Mouse (Mus musculus): ENCODE measurements at regions not wholly inside any gene's neighbourhood (a gene's known extent, or its start where the extent isn't known, plus 50 kb on each side); places are given as distances from the start of the nearest gene placed in this dataset.
"Not testable (repeated sequence)": the region's sequence is repeated elsewhere in the genome, so short reads cannot be mapped to it uniquely, and the experiment has no call there.

DNA sequence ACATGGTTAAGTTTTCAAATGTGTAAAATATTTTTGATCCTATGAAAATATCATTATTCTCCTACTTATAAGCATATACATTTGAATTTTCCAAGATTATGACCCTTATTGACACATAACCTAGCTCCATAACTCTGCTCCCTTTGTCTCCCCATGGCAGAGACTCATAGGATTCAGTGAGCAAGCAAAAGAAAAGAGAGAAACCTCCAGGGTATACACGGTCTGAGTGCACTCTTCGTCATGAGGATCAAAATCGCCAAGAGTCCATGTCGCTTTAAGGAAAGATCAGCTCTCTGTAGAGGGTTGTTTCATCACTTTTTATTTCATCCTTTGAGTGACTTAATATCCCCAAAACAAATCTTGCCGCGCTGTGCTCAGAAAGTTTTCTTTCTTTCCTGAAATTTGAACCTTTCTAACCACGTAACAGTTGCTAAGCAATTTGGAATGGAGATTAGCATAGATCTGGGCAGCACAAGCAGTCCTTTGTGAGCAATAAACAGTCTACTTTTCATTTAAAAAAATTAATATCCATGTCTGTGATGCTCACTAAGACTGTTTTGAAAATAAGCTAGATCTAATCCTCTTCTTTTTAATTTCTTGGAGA is 1158.0 kb downstream of the A830018L16Rik start:
- no peak for DNase-seq

- no peak for DNase-seq
Observed at GRCm38 (mm10) chr1:12572770-12573169, 1158.9 kb downstream of the A830018L16Rik start.

- DNase-seq: no peak
Observed at GRCm38 (mm10) chr1:12574274-12574673, 1160.4 kb downstream of the A830018L16Rik start.

GRCm38 (mm10) chr1:12577027-12577703 is 1163.3 kb downstream of the A830018L16Rik start:
- DNase-seq: no peak

GRCm38 (mm10) chr1:12577978-12578377 is 1164.1 kb downstream of the A830018L16Rik start:
- no peak for DNase-seq

DNA sequence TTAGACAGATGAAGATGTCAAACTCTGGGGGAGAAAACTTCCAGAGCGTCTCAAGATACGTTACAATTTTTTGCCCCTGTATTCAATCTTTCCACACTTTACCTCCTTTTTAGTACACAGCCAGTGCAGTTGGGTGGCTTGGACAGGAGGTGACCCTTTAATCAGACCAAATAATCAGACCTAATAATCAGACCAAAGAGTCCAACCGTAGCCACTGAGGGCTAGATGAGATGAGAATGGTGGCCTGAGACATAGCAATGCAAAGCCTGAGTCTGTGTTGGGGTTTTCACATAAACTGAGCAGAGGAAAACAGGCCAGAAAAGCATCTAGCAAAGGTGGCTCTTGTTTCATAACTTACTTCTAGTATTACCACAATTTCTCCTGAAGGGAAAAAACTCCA is 1169.1 kb downstream of the A830018L16Rik start:
- DNase-seq: no peak

- DNase-seq: not testable (repeated sequence)
Observed at GRCm38 (mm10) chr1:12586981-12587380, 1173.1 kb downstream of the A830018L16Rik start.

GRCm38 (mm10) chr1:12612102-12612501 is 1198.2 kb downstream of the A830018L16Rik start:
- DNase-seq: peak; percentile 2

DNA sequence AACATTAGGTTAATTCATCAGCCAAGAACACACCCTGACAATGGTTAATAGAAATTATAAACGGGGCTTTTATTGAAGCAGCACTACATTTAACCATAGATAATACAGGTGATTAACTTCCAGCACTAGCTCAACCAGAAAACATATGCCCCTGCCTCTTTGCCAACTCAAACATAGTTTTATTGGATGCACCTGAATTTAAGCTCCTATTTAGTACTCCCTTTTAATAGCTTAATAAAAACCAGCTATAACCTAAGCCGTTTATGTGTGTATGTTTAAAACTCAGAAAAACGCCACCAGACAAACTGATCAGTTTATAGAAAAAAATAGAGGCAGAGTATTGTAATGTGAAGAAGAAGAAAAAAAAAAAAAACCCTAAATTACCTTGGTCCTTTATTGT is 1201.4 kb downstream of the A830018L16Rik start:
- DNase-seq: no peak

GRCm38 (mm10) chr1:12615733-12616481 is 1202.0 kb downstream of the A830018L16Rik start:
- DNase-seq: no peak

DNA sequence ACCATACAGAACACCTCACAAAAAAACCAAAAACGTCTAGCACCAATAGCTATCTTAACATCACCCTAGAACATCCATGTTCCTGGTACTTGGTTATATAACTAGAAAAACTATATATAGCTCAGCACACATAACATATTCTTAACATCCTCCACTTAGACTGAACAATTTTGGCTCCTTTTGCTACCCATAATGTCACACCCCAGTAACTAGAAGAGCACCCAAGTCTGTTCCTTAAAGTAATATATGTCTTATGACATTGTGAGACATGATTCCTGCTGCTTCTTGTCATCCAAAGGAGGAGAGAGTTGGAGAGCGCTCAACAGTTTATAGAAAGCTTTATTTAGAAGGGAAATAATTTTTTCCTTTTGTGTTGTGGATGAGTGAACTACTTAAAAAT is 1206.1 kb downstream of the A830018L16Rik start:
- no peak for DNase-seq

DNA sequence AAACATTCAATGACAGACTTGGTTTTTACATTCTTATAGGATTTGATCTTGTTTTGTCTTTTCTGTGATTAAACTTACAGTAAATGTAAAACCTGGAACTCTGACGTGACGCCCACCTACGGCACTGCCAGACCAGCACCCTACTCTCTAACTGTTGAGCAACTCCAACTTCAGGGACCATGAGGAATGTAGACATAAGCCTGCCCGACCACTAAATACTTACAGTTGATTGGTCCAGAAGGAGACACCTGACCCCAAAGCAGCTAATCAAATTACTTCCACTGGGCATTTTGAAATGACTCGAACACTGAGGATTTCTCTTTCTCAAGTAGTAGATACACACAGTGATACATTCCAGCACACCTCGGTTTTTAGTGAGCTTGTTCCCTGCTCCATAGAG is 1206.9 kb downstream of the A830018L16Rik start:
- DNase-seq: no peak

DNA sequence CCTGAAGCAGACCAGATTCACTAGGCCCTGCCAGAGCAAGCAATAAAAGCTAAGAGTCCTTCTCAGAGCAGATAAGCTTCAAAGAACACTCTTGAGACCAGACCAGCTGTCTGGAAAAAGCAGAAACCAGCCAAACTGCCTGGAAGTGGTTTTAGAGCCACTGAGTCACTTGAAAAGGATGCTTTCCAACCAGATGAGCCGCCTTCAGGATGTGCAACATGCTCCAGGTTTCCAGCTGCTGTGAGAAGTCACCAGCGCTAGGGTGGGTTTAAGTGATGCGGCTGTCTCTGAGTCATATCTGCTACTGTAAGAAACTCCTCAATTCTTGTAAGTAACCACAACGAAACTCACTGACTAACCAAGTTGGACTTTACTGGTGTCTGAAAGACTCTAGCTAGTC is 1209.3 kb downstream of the A830018L16Rik start:
- DNase-seq: no peak

GRCm38 (mm10) chr1:12633049-12633448 is 1219.1 kb downstream of the A830018L16Rik start:
- DNase-seq: no peak

DNA sequence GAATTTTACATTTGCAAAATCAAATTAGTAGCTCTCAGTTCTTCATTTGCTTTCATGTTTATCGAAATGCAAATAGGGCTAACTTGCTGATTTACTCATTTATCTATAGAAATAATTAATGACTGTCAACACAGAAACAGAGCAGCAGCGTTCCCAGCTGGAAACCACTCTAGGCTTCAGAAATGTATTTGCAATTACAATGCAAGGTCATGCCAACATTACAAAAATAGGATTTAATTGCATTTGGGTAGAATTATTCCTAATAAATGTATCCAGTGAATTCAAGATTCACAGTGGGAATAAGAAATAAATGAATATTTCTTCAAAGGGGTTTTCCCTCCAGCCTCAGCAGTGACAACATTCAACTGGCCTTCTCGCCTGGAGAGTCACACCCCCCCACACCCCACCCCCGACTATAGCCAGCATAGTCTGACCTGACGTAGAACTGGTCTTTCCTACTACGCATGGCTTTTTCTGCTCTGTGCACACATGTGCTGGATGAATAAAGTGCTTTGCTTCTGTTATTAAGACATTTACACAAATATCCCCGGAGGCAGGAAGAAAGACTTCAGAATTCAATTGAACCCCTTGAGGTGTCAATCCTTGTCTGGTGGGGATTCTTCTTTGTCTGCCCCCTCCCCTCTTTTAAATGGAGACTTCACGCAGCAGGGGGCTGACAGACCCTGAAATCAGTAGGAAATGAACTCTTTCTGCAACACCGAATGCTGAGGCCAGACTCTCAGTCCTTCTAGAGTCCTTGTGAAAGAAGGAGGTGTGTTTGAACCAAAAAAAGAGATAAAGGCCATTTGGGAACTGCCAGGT is 1222.6 kb downstream of the A830018L16Rik start:
- DNase-seq: no peak

GRCm38 (mm10) chr1:12640983-12641382 is 1227.1 kb downstream of the A830018L16Rik start:
- DNase-seq: no peak

Small RNA genes in the stretch of these regions (microRNA-seq; reads per million reads assigned to microRNA genes)
- 0 reads per million in 2 experiments for gene Mir6341
